Mouse (Mus musculus) granulocyte monocyte progenitor cell, adult 5-6 weeks (primary cell): ENCODE measurements around the gene Gm26566. TPM values are rescaled to one million over a fixed set of nuclear protein-coding genes. Genes with fewer than 3 reads are reported as not detected.
A peak's percentile ranks its signal among the peaks of the same experiment; 100 is the strongest.

Experiments
- ATAC-seq: replicated peaks from 2 replicates; pipeline ENCODE4 v1.8.0; 2016; ENCODE audit warnings: mild to moderate bottlenecking, moderate TSS enrichment, inconsistent platforms; ENCODE audit not compliant: poor library complexity, severe bottlenecking
- total RNA-seq, 2 experiments: library from RNA; stranded (forward) in 1 of 2; stranded (reverse) in 1 of 2; fragments of 200-712, 200-1000 nt in 1 of 2; fragments of >200 nt in 1 of 2; fragmentation: Nextera tagmentation in 1 of 2; gene quantifications; 2 replicates each; pipeline ENCODE4 v1.2.3; 2014 to 2017

Gm26566 gene
- total RNA-seq (2014; fragmentation: Nextera tagmentation) (not detected in 2 replicates), total RNA-seq (2017) (0.69 TPM in 1 of 2 replicates, not detected in the other)

- ATAC-seq, result peak; percentile 87
Observed at GRCm38 (mm10) chr4:88721791-88722721, at the start of gene Gm26566, which contains the start of gene Klhl9. Gene Gm26566, plus strand, starts transcription at chr4:88721805. Gene Klhl9, minus strand, starts transcription at chr4:88722465.

- ATAC-seq, result no peak
Observed at GRCm38 (mm10) chr4:88676824-88677223, 44.8 kb upstream of the Gm26566 start, which contains the start of gene Ifna16. Gene Ifna16, minus strand, starts transcription at chr4:88676924.

GRCm38 (mm10) chr4:88680362-88680761 is 41.2 kb upstream of the Gm26566 start:
- ATAC-seq, result peak; percentile 52

GRCm38 (mm10) chr4:88681353-88681752 is 40.3 kb upstream of the Gm26566 start:
- ATAC-seq, result 0 out of 2 replicates have a peak, but pooled peaks have one; percentile 42

- no peak for ATAC-seq
Observed at GRCm38 (mm10) chr4:88683812-88684211, 37.8 kb upstream of the Gm26566 start, which contains the start of gene Ifna2. Gene Ifna2, minus strand, starts transcription at chr4:88683912.

GRCm38 (mm10) chr4:88691259-88691658 is 30.3 kb upstream of the Gm26566 start, which contains the start of gene Ifnab:
Gene Ifnab, minus strand, starts transcription at chr4:88691359.
- no peak for ATAC-seq

- ATAC-seq, result 0 out of 2 replicates have a peak, but pooled peaks have one; percentile 23
Observed at GRCm38 (mm10) chr4:88692537-88692936, 29.1 kb upstream of the Gm26566 start.

GRCm38 (mm10) chr4:88693392-88693791 is 28.2 kb upstream of the Gm26566 start:
- ATAC-seq, result peak; percentile 75

- ATAC-seq, result peak; percentile 88
Observed at GRCm38 (mm10) chr4:88696237-88696884, 25.2 kb upstream of the Gm26566 start.

- ATAC-seq, result no peak
Observed at GRCm38 (mm10) chr4:88697108-88697507, 24.5 kb upstream of the Gm26566 start.

GRCm38 (mm10) chr4:88697753-88698152 is 23.9 kb upstream of the Gm26566 start:
- no peak for ATAC-seq

GRCm38 (mm10) chr4:88698781-88699180 is 22.8 kb upstream of the Gm26566 start:
- ATAC-seq, result peak; percentile 72

- ATAC-seq, result no peak
Observed at GRCm38 (mm10) chr4:88699301-88699700, 22.3 kb upstream of the Gm26566 start.

GRCm38 (mm10) chr4:88705924-88706323 is 15.7 kb upstream of the Gm26566 start:
- peak; percentile 79 for ATAC-seq

GRCm38 (mm10) chr4:88707128-88707826 is 14.3 kb upstream of the Gm26566 start:
- ATAC-seq, result peak; percentile 86

GRCm38 (mm10) chr4:88714281-88714680 is 7.3 kb upstream of the Gm26566 start:
- ATAC-seq, result no peak

- no peak for ATAC-seq
Observed at GRCm38 (mm10) chr4:88715059-88715458, 6.5 kb upstream of the Gm26566 start.

GRCm38 (mm10) chr4:88718715-88719114 is 2.9 kb upstream of the Gm26566 start:
- ATAC-seq, result no peak

GRCm38 (mm10) chr4:88723497-88724090 is 2.0 kb downstream of the Gm26566 start:
- ATAC-seq, result no peak

- ATAC-seq, result no peak
Observed at GRCm38 (mm10) chr4:88726727-88727126, 5.1 kb downstream of the Gm26566 start.
